Mouse (Mus musculus): Measurements from ENCODE around the gene Asb13. TPM values are rescaled to one million over a fixed set of nuclear protein-coding genes. Genes with fewer than 3 reads are reported as not detected.

Gene Asb13
- polyA plus RNA-seq (2012): 2.0 and 2.1 TPM in 2 replicates

GRCm38 (mm10) chr13:3633895-3634811, at the start of gene Asb13:
Gene Asb13, plus strand, starts transcription at chr13:3634032.

GRCm38 (mm10) chr13:3610795-3611438, 22.9 kb upstream of the Asb13 start, which contains the start of gene Fam208b:
Gene Fam208b, minus strand, starts transcription at chr13:3611108.

Other genes starting within 250 kb of the Asb13 start
- gene Gdi2, start 96.0 kb upstream of the Asb13 start, polyA plus RNA-seq (2012): 264 and 319 TPM in 2 replicates
- 1.8 and 3.2 TPM in 2 replicates for gene Fam208b, start 22.9 kb upstream of the Asb13 start, polyA plus RNA-seq (2012)
- gene Calml3, start 170.3 kb downstream of the Asb13 start, polyA plus RNA-seq (2012): not detected in 2 replicates
- not detected in 2 replicates for gene Calm4, start 203.7 kb downstream of the Asb13 start, polyA plus RNA-seq (2012)
- gene Calm5, start 220.1 kb downstream of the Asb13 start, polyA plus RNA-seq (2012): not detected in 2 replicates